Mouse (Mus musculus) c-Kit-positive CD71-positive TER-119-negative erythroid progenitor cells, embryonic 14.5 days (primary cell): ENCODE data around the gene Cc2d2a.

Experiments
- DNase-seq: peaks from one replicate; pipeline ENCODE4 v3.0.0-alpha.2; 2013; ENCODE audit warnings: low read depth

Gene Cc2d2a

GRCm38 (mm10) chr5:43661997-43662961, at the start of gene Cc2d2a:
Gene Cc2d2a (plus strand): TSS chr5:43662346.
- no peak for DNase-seq

GRCm38 (mm10) chr5:43621575-43622299, 40.4 kb upstream of the Cc2d2a start:
- DNase-seq, result no peak

GRCm38 (mm10) chr5:43625407-43625806, 36.7 kb upstream of the Cc2d2a start:
- no peak for DNase-seq

GRCm38 (mm10) chr5:43634071-43634601, 28.0 kb upstream of the Cc2d2a start:
- DNase-seq, result no peak

GRCm38 (mm10) chr5:43634602-43635081, 27.5 kb upstream of the Cc2d2a start:
- DNase-seq, result no peak

- DNase-seq, result no peak
Measured at GRCm38 (mm10) chr5:43645020-43645419, 17.1 kb upstream of the Cc2d2a start.

- no peak for DNase-seq
Measured at GRCm38 (mm10) chr5:43647098-43647774, 14.9 kb upstream of the Cc2d2a start.

GRCm38 (mm10) chr5:43661498-43661897, 648 bp upstream of the Cc2d2a start:
- no peak for DNase-seq

- DNase-seq, result no peak
Measured at GRCm38 (mm10) chr5:43663531-43663930, 1.4 kb downstream of the Cc2d2a start.

GRCm38 (mm10) chr5:43665144-43665543, 3.0 kb downstream of the Cc2d2a start:
- DNase-seq, result no peak

GRCm38 (mm10) chr5:43669118-43669645, 7.0 kb downstream of the Cc2d2a start:
- DNase-seq, result no peak

GRCm38 (mm10) chr5:43672177-43672911, 10.2 kb downstream of the Cc2d2a start:
- DNase-seq, result peak; percentile 16

- DNase-seq, result no peak
Measured at GRCm38 (mm10) chr5:43673083-43673482, 10.9 kb downstream of the Cc2d2a start.

- no peak for DNase-seq
Measured at GRCm38 (mm10) chr5:43685466-43685865, 23.3 kb downstream of the Cc2d2a start.

- no peak for DNase-seq
Measured at GRCm38 (mm10) chr5:43692489-43692888, 30.3 kb downstream of the Cc2d2a start.

- DNase-seq, result no peak
Measured at GRCm38 (mm10) chr5:43697133-43697532, 35.0 kb downstream of the Cc2d2a start.

- no peak for DNase-seq
Measured at GRCm38 (mm10) chr5:43699240-43699639, 37.1 kb downstream of the Cc2d2a start.

- no peak for DNase-seq
Measured at GRCm38 (mm10) chr5:43721538-43722451, 59.6 kb downstream of the Cc2d2a start.

GRCm38 (mm10) chr5:43722452-43722783, 60.3 kb downstream of the Cc2d2a start:
- DNase-seq, result no peak

GRCm38 (mm10) chr5:43723830-43724229, 61.7 kb downstream of the Cc2d2a start:
- no peak for DNase-seq
